Mouse (Mus musculus) gastrocnemius, postnatal 36 days (tissue): ENCODE measurements around the gene Pi16. TPM values are rescaled to one million over a fixed set of nuclear protein-coding genes. Genes with fewer than 3 reads are reported as not detected.
"Not testable (repeated sequence)": the region's sequence is repeated elsewhere in the genome, so short reads cannot be mapped to it uniquely, and the experiment has no call there.

Source experiments
- DNase-seq, 2 experiments: peaks; one replicate each; pipeline ENCODE4 v3.0.0; 2022
- intact Hi-C: fragments of 180-260 bp; cut with DNase I; formaldehyde crosslinking; loops from one replicate; pipeline ENCODE4 v1.15.1; 2025
- total RNA-seq, 2 experiments: library from RNA; stranded (reverse); gene quantifications; 2 replicates each; pipeline ENCODE4 v1.2.3; 2021

Pi16 gene
- total RNA-seq, 2 experiments from 2014 or later = 16.1 to 29.8 TPM

DNA sequence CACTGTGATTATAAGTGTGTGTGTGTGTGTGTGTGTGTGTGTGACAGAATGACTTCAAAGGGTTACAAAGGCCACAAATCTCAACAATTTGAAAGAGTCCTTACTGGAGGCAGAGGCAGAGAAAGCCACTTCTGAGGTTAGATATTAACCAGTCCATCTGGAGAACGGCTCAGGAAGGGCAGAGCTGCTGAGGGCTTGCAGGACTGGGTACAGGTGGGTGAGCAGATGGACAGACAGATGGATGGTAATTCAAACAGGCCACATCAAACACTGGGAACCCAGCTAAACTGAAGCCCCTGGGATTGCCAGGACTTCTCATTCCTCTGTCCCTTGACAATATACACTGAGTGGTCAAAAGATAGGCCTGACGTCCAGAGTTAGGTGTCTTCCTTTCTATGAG, 31.5 kb downstream of the Pi16 start:
- DNase-seq = no peak
- intact Hi-C loops = no loop called here

DNA sequence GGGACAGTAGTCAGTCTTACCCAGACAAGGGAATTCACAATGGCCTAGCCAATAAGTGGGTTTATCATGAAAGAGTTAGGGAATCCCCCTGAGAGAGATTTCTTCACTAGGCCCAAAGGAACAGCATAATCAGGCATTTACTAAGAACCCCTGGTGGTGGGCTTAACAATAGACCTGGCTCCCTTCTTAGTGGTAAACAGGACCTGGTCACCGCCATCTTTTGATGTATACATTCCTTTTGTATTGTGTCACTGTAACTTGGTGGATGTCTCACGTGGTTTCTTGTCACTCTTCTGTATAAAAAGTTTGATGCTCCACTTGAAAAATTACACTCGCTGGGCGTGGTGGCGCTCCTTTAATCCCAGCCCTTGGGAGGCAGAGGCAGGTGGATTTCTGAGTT, 33.6 kb downstream of the Pi16 start:
- intact Hi-C loops, DNase-seq: not testable (repeated sequence)

DNA sequence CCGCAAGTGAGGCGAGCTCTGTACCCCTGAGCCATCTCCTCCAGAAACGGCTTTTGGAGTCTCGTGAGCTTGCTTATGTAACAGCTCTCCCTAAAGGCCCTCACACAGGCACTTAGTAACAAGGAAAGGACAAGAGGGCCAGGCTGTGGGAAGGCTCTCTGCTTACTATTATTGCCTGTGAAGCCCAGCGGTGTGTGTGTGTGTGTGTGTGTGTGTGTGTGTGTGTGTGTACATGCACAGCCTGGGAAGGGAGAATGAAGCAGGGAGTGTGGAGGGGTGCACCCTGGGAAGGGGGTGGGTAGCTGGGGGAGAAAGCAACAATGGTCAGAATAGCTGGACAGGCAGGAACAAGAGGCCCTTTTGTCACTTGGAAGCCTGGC, 38.0 kb downstream of the Pi16 start:
- DNase-seq = no peak
- intact Hi-C loops = no loop called here

DNA sequence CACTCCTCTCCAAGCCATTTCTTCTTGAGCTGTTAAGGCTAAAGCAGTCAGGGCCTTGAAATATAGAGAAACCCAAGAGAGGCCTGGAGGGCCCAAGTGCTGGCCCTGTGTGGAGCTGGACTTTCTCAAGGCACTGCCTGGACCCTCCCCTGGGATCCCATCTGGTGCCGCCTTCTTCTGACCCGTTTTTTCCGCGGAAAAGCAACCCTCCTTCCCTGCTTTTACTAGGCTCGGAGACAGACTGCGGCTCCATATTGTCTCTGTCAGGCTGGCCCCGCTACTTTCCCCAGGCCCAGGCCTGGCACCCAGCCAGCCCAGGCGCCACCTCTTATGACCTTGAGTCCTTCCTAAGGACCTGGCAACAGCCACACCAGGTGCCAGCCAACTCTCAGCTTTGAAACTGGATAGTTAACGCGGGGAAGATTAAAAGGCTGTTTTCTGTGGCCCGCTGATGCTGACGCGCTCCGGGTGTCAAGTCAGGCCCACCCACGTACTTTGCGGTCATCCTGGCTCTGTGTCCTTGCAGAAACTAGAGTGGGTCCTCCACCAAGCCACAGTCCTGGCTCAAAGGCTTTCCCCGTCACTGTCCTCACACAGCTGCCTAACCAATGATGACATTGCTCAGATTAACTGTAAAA, 38.5 kb downstream of the Pi16 start:
- peak; percentile 66 for DNase-seq
- intact Hi-C loops = no loop called here

DNA sequence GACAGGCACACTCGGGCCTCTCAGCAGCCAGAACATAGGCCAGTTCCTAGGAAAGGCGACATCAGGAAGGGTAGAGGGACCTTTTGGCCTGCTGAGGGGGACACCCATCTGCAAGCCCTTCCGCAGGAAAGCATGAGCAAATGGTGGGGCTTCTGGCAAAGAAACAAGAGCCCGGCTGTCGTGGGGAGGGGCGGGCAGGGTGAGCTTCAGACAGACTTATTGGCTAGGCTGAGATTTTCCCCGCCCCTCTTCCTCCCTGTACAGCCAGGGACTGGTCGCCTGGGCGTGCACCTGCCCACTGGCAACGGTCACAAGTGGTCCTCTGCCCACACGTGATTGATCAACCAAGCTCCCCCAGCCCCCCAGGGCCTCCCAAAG, 39.0 kb downstream of the Pi16 start:
- peak; percentile 62 to 63 for DNase-seq
- intact Hi-C loops = no loop called here

DNA sequence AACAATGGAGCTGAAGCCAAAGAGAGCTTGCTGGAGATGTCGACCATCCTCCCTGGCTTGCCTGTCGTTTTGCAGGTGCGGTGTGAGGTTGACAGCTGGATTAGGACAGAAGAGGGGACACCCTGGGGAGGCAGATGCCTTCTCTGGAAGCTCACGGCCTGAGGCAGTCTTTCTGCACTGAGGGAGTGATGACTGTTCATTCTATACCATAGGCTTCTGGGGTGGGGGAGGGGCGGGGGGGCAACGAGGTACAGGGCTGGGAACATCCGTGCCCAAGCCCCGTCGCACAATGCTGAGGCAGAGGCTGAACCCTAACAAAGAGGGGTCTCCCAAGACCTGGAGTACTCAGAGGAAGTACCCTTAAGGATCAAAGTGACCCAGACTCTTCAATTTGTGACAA, 39.4 kb downstream of the Pi16 start:
- no peak for DNase-seq
- intact Hi-C loops = no loop called here

DNA sequence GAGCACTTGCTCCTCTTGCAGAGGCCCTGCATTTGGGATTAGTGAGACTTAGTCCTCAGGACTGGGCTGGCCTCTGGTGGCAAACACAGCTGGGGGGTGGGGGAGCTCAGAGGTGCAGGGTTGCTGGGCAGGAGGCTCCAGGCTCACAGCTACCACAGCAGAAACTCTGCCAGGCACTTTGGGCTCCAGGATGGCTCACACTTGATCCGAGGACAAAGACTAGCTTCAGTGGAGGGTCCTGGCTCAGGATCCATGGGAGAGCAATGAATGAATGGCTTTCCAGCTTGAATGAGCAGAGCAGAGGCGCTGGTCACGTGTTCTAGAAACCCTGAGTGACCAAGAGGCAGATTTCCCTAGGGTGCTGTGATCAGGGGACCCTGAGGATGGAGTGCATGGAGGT, 41.4 kb downstream of the Pi16 start:
- DNase-seq = no peak
- intact Hi-C loops = no loop called here

DNA sequence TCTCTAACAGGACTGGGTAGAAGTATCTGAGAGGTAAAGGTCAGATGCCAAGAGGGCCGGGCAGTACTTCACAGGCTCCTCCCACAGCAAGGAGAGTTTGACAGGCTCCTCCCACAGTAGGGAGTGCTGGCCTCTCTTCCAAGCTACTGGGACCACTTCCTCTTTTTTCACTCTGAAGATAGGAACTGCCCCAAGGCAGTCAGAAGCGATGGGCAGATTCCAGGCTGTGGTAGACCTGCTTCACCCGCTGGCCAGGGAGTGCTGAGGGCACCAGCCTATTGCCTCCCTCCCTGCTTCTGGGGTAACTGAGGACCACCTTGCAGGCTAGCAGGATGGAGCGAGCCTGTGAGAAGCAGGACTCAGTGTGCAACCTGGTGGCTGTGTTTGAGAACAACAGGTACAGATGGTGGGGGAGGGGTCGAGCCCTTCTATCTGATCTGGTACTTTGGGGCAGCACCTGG, 43.3 kb downstream of the Pi16 start, which contains the start of gene Fgd2:
Gene Fgd2 (plus strand): TSS at position 154 of the 461 bp plus-strand sequence.
- no peak for DNase-seq
- intact Hi-C loops = no loop called here

DNA sequence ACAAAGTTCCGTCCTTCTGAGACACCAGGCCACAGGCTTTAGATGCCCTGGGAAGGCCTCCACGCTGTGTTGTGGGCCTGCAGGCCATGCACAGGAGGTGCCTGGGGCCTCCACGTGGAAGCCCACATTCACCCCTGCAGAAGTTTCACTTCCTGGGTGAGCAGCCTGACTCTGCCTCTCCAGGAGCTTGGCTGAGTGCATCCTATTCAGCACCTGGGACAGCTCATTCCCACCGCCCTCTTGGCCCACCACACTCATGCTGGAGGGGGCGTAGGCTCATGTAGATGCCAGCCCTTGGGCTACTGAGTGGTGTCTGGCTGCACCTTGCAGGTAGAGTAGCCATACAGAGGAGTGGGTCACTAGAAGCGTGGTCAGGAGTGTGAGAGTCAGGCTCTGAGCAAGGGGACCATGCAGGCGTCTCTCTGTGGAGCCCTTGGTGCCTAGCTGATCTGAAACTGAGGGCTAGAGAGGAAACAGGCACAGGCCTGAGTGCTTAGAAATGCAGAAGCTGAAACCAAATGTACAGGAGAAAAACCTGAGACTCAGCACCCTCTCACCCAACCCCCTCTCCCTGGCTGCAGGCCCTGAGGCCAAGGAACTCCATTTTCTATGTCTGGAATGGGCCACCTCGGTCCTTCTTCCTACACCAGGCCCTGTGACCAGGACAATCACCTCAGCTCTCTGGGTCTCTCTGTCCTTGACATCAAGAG, 44.7 kb downstream of the Pi16 start:
- intact Hi-C loops = no loop called here
- DNase-seq = no peak

DNA sequence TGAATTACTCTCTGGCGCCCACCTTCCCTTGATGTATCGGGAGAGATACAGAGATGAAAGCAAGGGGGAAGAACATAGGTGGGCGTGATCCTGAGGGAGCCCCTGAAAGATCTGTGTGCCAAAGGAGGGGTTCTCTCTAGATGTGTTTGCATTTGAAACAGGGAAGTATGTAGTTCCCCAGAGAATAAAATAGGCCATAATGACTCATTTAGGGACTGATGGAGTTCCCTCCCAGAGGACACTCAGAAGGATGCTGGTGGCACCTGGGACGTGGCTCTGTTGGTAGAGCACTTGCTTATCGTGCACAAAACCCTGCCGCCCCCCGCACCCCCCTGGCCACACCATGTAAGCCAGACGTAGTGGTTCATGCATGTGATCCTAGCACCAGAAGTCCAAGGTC, 45.6 kb downstream of the Pi16 start:
- intact Hi-C loops = no loop called here
- no peak for DNase-seq

DNA sequence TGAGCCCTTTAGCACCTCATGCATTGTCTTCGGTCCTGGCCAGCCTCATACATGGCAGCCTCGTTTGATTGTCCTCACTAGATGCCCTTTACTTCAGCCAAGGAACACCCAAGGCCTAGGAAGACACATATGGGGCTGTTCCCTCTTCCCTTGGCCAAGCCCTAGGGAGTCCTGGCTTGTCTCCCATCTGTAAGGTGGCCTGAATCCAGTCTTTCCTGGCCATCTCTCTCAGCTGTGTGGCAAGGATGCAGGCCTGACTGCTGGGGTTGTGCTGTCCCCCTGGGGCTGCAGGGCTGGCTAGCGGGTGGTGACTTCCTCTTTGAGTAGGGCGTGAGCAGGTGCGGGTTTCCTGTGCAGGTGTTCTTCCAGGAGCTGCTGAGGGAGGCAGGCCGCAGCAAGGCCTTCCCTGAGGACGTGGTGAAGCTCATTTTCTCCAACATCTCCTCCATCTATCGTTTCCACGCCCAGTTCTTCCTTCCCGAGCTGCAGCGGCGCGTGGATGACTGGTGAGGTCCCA, 47.7 kb downstream of the Pi16 start:
- intact Hi-C loops = loop anchor here (5.0 kb wide), 1 partner anchor 188 kb away; no protein-coding TSS in a partner anchor
- no peak for DNase-seq

DNA sequence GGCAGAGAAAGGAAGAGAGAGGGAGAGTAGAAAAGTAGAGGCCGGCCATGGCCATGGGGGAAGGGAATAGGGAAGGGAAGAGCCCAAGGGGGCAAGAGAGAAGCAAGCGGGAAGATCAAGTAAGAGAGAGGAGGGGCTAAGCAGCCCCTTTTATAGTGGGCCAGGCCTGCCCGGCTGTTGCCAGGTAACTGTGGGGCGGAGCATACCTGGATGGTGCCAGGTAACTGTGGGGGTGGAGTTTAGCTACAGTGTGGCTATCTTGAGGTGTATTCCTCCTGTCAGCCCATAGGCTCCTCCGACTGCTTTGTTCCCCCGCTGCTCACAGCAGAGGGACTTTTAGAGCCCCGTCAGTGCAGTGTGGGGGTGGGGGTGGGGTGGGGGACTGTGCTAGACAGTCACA, 51.2 kb downstream of the Pi16 start:
- DNase-seq = no peak
- intact Hi-C loops = loop anchor here (5.0 kb wide), 1 partner anchor 191 kb away; no protein-coding TSS in a partner anchor

DNA sequence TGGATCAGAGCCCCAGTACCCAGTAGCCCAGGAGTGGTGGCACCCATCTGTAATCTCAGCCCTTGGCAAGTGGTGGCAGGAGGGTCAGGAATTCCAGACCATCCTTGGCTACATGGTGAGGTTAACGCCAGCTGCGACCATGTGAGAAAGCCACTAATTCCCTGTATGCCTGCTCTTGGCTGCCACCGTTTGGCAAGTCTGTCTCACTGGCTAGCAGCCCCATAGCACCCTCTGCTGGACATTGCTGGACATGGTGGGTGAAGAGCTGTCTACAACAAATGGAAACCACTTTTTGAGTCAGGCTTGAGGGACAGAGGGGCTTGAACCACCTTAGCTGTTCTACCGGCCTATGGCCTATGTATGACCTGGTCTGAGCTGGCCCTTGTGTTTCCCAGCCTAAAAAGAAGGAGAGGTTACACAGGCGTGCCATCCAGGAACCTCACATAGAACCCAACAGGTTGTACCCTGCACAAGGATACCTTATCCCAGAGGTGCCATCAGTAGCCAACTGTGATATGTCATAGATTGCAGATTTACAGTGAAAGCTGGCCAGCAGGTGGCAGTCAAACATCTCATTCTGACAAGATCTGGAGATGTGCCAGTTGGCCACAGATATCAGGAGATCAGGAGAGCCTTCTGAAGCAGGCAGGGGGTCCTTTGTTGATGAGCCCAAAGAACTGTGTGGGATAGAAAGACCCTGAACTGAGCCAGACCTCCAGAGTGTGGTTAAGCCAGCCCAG, 53.7 kb downstream of the Pi16 start:
- intact Hi-C loops = loop anchor here (1.0 to 2.0 kb wide), 2 partner anchors 103 to 106 kb away; partner anchors contain the start of genes BC004004 and Ppil1
- peak; percentile 89 to 92 for DNase-seq

DNA sequence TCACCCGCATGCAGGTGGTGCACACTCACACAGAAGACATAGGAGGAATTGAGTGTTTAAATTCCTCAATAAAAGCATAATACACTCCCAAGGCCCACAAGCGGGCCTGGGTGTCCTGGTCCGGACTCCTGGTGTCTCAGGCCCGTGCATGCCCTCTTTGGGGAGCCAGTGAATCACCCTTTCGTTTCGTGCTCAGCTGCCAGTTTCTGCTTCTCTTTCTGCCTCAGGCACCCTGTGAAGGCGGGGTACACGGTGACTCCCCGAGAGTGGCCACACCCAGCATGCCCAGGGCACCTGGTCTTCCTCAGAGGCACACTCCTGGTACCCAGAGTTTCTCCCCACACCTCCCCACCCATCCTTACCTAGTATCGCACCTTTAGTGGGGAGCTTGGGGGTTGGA, 58.4 kb downstream of the Pi16 start:
- DNase-seq = no peak
- intact Hi-C loops = no loop called here

DNA sequence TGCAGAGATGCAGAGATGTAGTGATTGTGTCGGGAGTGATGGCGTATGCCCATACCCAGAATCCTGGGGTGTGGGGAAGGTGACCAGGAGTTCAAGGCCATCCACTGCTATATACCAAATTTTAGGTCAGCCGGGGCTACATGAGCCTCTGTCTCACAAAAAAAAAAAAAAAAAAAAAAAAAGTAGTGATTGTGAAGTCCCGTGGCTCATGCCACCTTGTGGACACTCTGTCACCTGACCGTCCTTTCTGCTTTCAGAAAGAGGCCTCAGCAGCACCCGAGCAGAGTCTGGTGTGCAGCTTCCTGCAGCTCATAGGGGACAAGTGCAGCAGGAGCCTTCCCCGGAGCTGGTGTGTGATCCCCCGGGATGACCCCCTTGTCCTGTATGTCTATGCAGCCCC, 60.6 kb downstream of the Pi16 start:
- intact Hi-C loops = no loop called here
- DNase-seq = no peak

Other genes with a start within 250 kb of the Pi16 start
- gene Cdkn1a, start 226.7 kb upstream of the Pi16 start, total RNA-seq = 10 to 100 TPM; 17.6 to 27.2 TPM
- gene Rab44, start 203.5 kb upstream of the Pi16 start, total RNA-seq = under 1 TPM; 0.44 to 0.59 TPM
- gene Cpne5, start 79.5 kb upstream of the Pi16 start, total RNA-seq = not detected
- gene Ppil1, start 53.5 kb upstream of the Pi16 start, total RNA-seq = 1 to 10 TPM; 5.9 to 6.0 TPM
- gene BC004004, start 48.9 kb upstream of the Pi16 start, total RNA-seq = 100 to 1,000 TPM; 104 to 106 TPM
- gene Mtch1, start 30.3 kb downstream of the Pi16 start, total RNA-seq = 10 to 100 TPM; 85.9 to 95.0 TPM
- 1 to 10 TPM in 1 of 2 experiments, under 1 TPM in 1; 0.79 to 1.2 TPM for gene Fgd2, start 43.2 kb downstream of the Pi16 start, total RNA-seq
- 10 to 100 TPM; 13.6 to 16.3 TPM for gene Pim1, start 173.1 kb downstream of the Pi16 start, total RNA-seq
- gene Gm17657, start 232.0 kb downstream of the Pi16 start, total RNA-seq = not detected
- 1 to 10 TPM; 7.3 to 9.1 TPM for gene Tbc1d22b, start 232.1 kb downstream of the Pi16 start, total RNA-seq
- gene Tmem217, start 234.7 kb downstream of the Pi16 start, total RNA-seq = not detected